Mouse (Mus musculus): Measurements from ENCODE around the gene Psg26. TPM values are rescaled to one million over a fixed set of nuclear protein-coding genes. Genes with fewer than 3 reads are reported as not detected.
"Not testable (repeated sequence)": the region's sequence is repeated elsewhere in the genome, so short reads cannot be mapped to it uniquely, and the experiment has no call there.

Gene Psg26
- polyA plus RNA-seq (2016; fragmentation: Nextera tagmentation; extraction: Ambion mirVana) = not detected in 2 replicates

GRCm38 (mm10) chr7:18484077-18484476 lies at the start of gene Psg26:
Gene Psg26 (minus strand): TSS chr7:18484177.
- Histone ChIP-seq H3K4me1 (no peaks in the 10 kb centered on the region), H3K4me3 (no peak within 1 kb of the TSS), H3K9me3 (peaks cover 7% of the 10 kb centered on the region; the same call in 1 of the 2 replicates), H3K27me3 (no peaks in the 10 kb centered on the region), H3K36me3 (no peaks in the 10 kb centered on the region), H3K4me2 (replicated peaks) (no peak within 1 kb of the TSS), H3K27ac (no peak within 1 kb of the TSS), H3K9ac (no peak within 1 kb of the TSS)
- ATAC-seq (ENCODE audit: insufficient number of reproducible peaks, insufficient read depth, low FRiP score, low TSS enrichment) = no peak
- WGBS = 90% methylated on average over 1 of the region's 1 CpGs

DNA sequence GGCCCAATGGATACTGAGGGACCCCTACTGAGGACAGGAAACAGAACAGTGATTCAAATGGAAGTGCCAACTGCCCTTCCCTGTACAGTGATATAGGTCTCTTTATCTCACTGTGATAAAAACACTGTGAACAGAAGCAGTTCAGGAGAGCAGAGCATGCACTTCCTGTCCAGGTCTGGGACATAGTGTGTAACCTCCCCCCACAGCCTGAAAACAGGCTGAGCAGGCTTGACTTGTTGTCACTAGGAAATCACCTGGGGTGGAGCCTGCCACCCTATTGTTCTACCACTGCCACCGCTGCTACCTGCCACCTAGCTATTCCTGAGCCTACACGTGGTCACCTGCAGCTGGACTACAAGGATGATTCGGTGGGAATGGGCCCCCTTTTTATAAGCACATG lies 49.4 kb upstream of the Psg26 start:
- H3K36me3 ChIP-seq = no peaks in the 10 kb centered on the region
- no peak overlapping the region for H3K4me2 ChIP-seq (replicated peaks)
- no peak for ATAC-seq (ENCODE audit: insufficient number of reproducible peaks, insufficient read depth, low FRiP score, low TSS enrichment)
- H3K9me3 ChIP-seq = no peaks in the 10 kb centered on the region
- H3K4me1 ChIP-seq = no peaks in the 10 kb centered on the region
- WGBS = 54% methylated on average over 3 of the region's 3 CpGs
- H3K27ac ChIP-seq = no peak overlapping the region
- H3K27me3 ChIP-seq = no peaks in the 10 kb centered on the region
- H3K9ac ChIP-seq = no peak overlapping the region
- no peak overlapping the region for H3K4me3 ChIP-seq

GRCm38 (mm10) chr7:18532169-18532568 lies 48.2 kb upstream of the Psg26 start, which contains the start of gene Psg25:
Gene Psg25 (minus strand): TSS chr7:18532269.
- Histone ChIP-seq H3K27ac (no peak within 1 kb of the TSS), H3K4me1 (no peaks in the 10 kb centered on the region), H3K4me3 (no peak within 1 kb of the TSS), H3K27me3 (no peaks in the 10 kb centered on the region), H3K9ac (no peak within 1 kb of the TSS), H3K4me2 (replicated peaks) (no peak within 1 kb of the TSS), H3K9me3 (no peaks in the 10 kb centered on the region), H3K36me3 (no peaks in the 10 kb centered on the region)
- no peak for ATAC-seq (ENCODE audit: insufficient number of reproducible peaks, insufficient read depth, low FRiP score, low TSS enrichment)
- 87% methylated on average over 1 of the region's 1 CpGs for WGBS

DNA sequence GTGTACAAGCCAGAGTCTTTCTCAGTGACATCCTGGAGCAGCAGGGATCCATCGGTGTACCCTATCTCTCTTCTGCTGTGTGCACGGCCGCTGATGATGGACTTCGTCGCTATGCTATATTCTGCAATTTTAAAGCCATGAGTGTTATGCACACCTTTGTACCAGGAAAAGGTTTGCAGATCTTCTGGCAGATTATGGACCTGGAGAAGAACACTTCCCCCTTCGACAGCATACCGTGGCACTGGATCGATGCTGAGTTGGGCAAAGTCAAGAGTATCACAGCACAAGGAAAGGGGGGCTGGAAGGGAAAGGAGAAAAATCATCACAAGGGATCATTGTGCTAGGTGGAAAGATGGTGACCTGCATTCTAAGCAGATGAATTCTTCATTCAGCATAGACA lies 40.7 kb upstream of the Psg26 start:
- no peak overlapping the region for H3K4me3 ChIP-seq
- no peaks in the 10 kb centered on the region for H3K27me3 ChIP-seq
- ATAC-seq (ENCODE audit: insufficient number of reproducible peaks, insufficient read depth, low FRiP score, low TSS enrichment) = no peak
- H3K36me3 ChIP-seq = no peaks in the 10 kb centered on the region
- H3K4me1 ChIP-seq = no peaks in the 10 kb centered on the region
- no peak overlapping the region for H3K9ac ChIP-seq
- H3K4me2 ChIP-seq (replicated peaks) = no peak overlapping the region
- WGBS = 96% methylated on average over 8 of the region's 8 CpGs
- no peaks in the 10 kb centered on the region for H3K9me3 ChIP-seq
- no peak overlapping the region for H3K27ac ChIP-seq

- not testable (repeated sequence) for H3K27me3 ChIP-seq; H3K27ac ChIP-seq; ATAC-seq (ENCODE audit: insufficient number of reproducible peaks, insufficient read depth, low FRiP score, low TSS enrichment); H3K9ac ChIP-seq; H3K4me3 ChIP-seq; H3K4me1 ChIP-seq; H3K36me3 ChIP-seq; H3K4me2 ChIP-seq (replicated peaks); H3K9me3 ChIP-seq
These were observed 28.9 kb upstream of the Psg26 start for GRCm38 (mm10) chr7:18512848-18513247.

DNA sequence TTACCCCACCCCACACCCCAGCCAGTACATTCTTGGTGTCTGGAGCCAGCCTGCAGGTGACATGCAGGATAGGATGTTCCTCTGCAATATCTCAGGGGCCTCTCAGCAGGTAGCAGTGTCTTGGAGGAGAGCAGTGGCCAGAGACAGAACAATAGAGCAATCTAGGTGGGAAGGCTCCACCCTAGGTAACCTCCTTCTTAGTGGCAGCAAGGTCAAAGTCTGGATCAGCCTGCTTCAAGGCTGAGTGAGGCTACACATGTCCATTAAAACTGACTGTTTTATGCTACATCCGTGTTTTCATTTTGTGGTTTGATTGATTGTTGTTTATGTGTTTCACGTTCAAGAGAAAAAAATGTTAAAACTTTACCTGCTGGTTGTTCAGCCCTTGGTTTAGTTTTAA lies 28.4 kb upstream of the Psg26 start:
- H3K4me2 ChIP-seq (replicated peaks); H3K9me3 ChIP-seq; H3K4me1 ChIP-seq; H3K27ac ChIP-seq; H3K4me3 ChIP-seq; H3K9ac ChIP-seq; H3K36me3 ChIP-seq; H3K27me3 ChIP-seq; ATAC-seq (ENCODE audit: insufficient number of reproducible peaks, insufficient read depth, low FRiP score, low TSS enrichment): not testable (repeated sequence)
- WGBS = 50% methylated on average over 2 of the region's 2 CpGs

GRCm38 (mm10) chr7:18511479-18511878 lies 27.5 kb upstream of the Psg26 start:
- H3K9ac ChIP-seq = no peak overlapping the region
- no peak overlapping the region for H3K4me2 ChIP-seq (replicated peaks)
- ATAC-seq (ENCODE audit: insufficient number of reproducible peaks, insufficient read depth, low FRiP score, low TSS enrichment) = no peak
- 13% methylated on average over 9 of the region's 9 CpGs for WGBS
- H3K27me3 ChIP-seq = no peaks in the 10 kb centered on the region
- no peaks in the 10 kb centered on the region for H3K36me3 ChIP-seq
- H3K4me3 ChIP-seq = no peak overlapping the region
- no peaks in the 10 kb centered on the region for H3K9me3 ChIP-seq
- no peaks in the 10 kb centered on the region for H3K4me1 ChIP-seq
- no peak overlapping the region for H3K27ac ChIP-seq

DNA sequence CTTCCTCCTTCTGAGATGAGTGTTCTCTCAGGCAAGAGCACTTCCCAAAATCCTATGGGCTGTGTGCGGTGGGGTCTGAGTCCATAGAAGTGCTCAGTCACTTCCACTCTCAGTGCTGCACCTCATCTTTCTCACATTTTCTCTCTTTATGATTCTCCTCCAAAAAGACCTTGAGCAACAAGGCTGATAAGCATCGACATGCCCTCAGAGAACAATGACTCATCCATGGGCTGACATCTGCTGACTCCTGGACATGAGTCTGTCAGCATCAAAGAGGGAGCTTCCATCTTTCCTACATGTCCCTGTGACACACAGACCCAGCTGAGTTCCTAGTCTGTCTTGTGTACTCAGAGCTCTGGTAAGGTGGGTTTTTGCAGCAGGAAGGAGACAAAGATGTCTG lies 52.0 kb downstream of the Psg26 start, which contains the start of gene Psg28:
Psg28 (minus strand) TSS at position 101 of the 400 bp plus-strand sequence.
- not testable (repeated sequence) for H3K27me3 ChIP-seq; ATAC-seq (ENCODE audit: insufficient number of reproducible peaks, insufficient read depth, low FRiP score, low TSS enrichment); H3K27ac ChIP-seq; H3K9me3 ChIP-seq; H3K4me2 ChIP-seq (replicated peaks); H3K4me1 ChIP-seq; H3K4me3 ChIP-seq; H3K36me3 ChIP-seq; H3K9ac ChIP-seq
- WGBS = 74% methylated on average over 2 of the region's 2 CpGs

Other genes with a start within 250 kb of the Psg26 start
- gene Mill1, start 238.8 kb downstream of the Psg26 start, polyA plus RNA-seq (2016; fragmentation: Nextera tagmentation; extraction: Ambion mirVana) = not detected in 2 replicates
- gene Psg18, start 129.2 kb downstream of the Psg26 start, polyA plus RNA-seq (2016; fragmentation: Nextera tagmentation; extraction: Ambion mirVana) = not detected in 2 replicates
- not detected in 2 replicates for gene Psg28, start 52.1 kb downstream of the Psg26 start, polyA plus RNA-seq (2016; fragmentation: Nextera tagmentation; extraction: Ambion mirVana)
- not detected in 2 replicates for gene Psg25, start 48.1 kb upstream of the Psg26 start, polyA plus RNA-seq (2016; fragmentation: Nextera tagmentation; extraction: Ambion mirVana)
- not detected in 2 replicates for gene Psg27, start 83.1 kb upstream of the Psg26 start, polyA plus RNA-seq (2016; fragmentation: Nextera tagmentation; extraction: Ambion mirVana)
- gene Psg23, start 132.3 kb upstream of the Psg26 start, polyA plus RNA-seq (2016; fragmentation: Nextera tagmentation; extraction: Ambion mirVana) = not detected in 2 replicates
- not detected in 2 replicates for gene Psg21, start 172.5 kb upstream of the Psg26 start, polyA plus RNA-seq (2016; fragmentation: Nextera tagmentation; extraction: Ambion mirVana)
- not detected in 2 replicates for gene Psg20, start 202.0 kb upstream of the Psg26 start, polyA plus RNA-seq (2016; fragmentation: Nextera tagmentation; extraction: Ambion mirVana)
- gene Psg22, start 233.9 kb upstream of the Psg26 start, polyA plus RNA-seq (2016; fragmentation: Nextera tagmentation; extraction: Ambion mirVana) = not detected in 2 replicates

Measured in embryonic facial prominence, embryonic 12.5 days (tissue).